Mouse (Mus musculus) stomach, embryonic 16.5 days (tissue): ENCODE results near the gene Lzts2. TPM values are rescaled to one million over a fixed set of nuclear protein-coding genes. Genes with fewer than 3 reads are reported as not detected.

Source experiments
- ATAC-seq: fragments of 200-750 bp; cut with Nextera tagmentation; 2 replicates; pipeline ENCODE4 v1.8.0; 2017; ENCODE audit warnings: moderate number of reproducible peaks, moderate TSS enrichment; ENCODE audit not compliant: insufficient read depth, low FRiP score
- H3K27ac ChIP-seq: fragments of 300-500 bp; sonication (generic); 2 replicates; pipeline ENCODE4 v1.5.1; 2014; ENCODE audit warnings: low read length
- H3K27me3 ChIP-seq: fragments of 300-500 bp; sonication (generic); 2 replicates; pipeline ENCODE4 v1.6.1; 2014; ENCODE audit warnings: low read length, control low read depth, mixed read lengths; ENCODE audit not compliant: control insufficient read depth, insufficient read depth
- H3K36me3 ChIP-seq: fragments of 300-500 bp; sonication (generic); 2 replicates; pipeline ENCODE4 v1.6.1; 2014; ENCODE audit warnings: low read length; ENCODE audit not compliant: control insufficient read depth, insufficient read depth
- H3K4me1 ChIP-seq: fragments of 300-500 bp; sonication (generic); 2 replicates; pipeline ENCODE4 v1.6.1; 2014; ENCODE audit warnings: low read length, control low read depth, mixed read lengths; ENCODE audit not compliant: control insufficient read depth, insufficient read depth
- H3K4me2 ChIP-seq: fragments of 300-500 bp; sonication (generic); 2 replicates; pipeline ENCODE4 v1.6.1; 2014; ENCODE audit warnings: low read depth, low read length, mixed read lengths
- H3K4me3 ChIP-seq: fragments of 300-500 bp; sonication (generic); replicated peaks from 2 replicates; pipeline ENCODE4 v1.5.1; 2014; ENCODE audit warnings: mild to moderate bottlenecking, low read length
- H3K9ac ChIP-seq: fragments of 300-500 bp; sonication (generic); 2 replicates; pipeline ENCODE4 v1.6.1; 2014; ENCODE audit warnings: low read length
- H3K9me3 ChIP-seq: fragments of 300-500 bp; sonication (generic); replicated peaks from 2 replicates; pipeline ENCODE4 v1.6.1; 2016; ENCODE audit warnings: low read length, control low read depth; ENCODE audit not compliant: control insufficient read depth
- WGBS: fragments of 180-500 bp; shearing (Covaris S2); extraction: QIAGEN DNeasy Blood & Tissue Kit; methylation state at CpG from one replicate; pipeline ENCODE4 v1.1.7; 2014; 5-methylcytosine and 5-hydroxymethylcytosine counted together
- polyA plus RNA-seq: library from polyadenylated mRNA; unstranded; fragments of >200 nt; fragmentation: Nextera tagmentation; extraction: Ambion mirVana; gene quantifications from 2 replicates; pipeline ENCODE4 v1.2.1, GENCODE M21; 2015

The Lzts2 gene
- polyA plus RNA-seq, 1 experiment from 2014 or later, result 36.0 TPM

DNA sequence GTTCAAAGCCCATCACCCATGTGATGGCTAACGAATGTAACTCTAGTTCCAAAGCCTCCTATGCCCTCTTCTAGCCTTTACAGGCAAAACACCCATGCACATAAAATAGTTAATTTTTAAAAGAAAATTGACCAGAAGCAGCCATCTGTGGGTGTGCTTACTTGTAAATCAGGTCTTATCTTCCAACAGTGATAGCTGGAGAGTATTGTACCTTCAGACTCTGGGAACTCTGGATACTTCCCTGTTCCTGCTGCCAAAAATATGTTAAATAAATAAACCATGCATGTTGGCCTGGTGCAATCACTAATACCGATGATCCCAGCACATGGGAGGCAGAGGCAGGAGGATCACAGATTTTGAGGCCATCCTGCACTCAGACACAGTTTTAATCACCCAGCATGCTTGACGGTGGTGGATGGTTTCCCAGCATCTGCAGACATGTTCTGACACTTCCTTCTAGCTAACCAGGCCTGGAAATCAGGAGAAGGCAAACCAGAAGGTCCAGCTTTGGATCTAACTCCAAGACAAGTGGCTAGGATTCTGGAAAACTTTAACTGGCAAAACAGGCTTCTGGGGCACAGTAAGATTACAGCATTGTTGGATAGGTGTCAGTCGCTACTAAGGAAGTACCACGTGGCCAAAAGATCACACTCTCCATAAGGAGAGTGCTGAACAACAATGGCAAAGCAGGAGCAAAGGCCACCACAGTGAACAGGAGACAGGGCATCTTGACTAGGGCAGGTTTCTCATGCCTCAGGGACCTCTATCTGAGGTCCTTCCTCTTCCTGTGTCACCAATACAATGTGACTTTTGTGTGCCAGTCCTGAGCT lies 28.8 kb upstream of the Lzts2 start:
- ATAC-seq, result no peak
- H3K4me3 ChIP-seq, result no peak overlapping the region
- H3K27me3 ChIP-seq, result no peaks in the 10 kb centered on the region
- H3K9ac ChIP-seq, result no peak overlapping the region
- WGBS, result 39% methylated on average over 5 of the region's 5 CpGs
- peak overlapping the region; percentile 31 for H3K27ac ChIP-seq
- no peaks in the 10 kb centered on the region for H3K9me3 ChIP-seq
- peaks cover 22% of the 10 kb centered on the region for H3K4me1 ChIP-seq
- H3K36me3 ChIP-seq, result peaks cover 4% of the 10 kb centered on the region; the same call in 1 of the 2 replicates
- no peak overlapping the region for H3K4me2 ChIP-seq

DNA sequence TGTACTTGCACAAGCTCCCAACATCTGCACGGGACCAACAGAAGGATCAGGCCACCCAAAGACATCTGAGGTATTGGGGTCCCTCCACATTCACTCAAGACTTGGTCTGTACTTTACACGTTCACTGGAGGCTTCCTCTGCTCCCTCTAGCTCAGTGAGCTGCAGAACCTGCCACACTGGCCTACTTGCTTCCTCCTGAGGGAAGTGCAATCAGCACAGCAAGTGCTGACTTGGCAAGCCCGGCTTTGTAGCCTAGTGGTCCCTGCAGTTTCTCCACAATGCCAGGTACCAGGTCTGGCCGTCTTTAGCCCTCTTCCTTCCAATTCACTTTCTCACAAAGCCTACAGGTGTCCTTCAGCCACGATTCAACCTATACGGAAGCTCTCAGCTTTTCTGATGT lies 27.2 kb upstream of the Lzts2 start:
- no peak for ATAC-seq
- H3K4me2 ChIP-seq, result no peak overlapping the region
- H3K36me3 ChIP-seq, result no peaks in the 10 kb centered on the region
- WGBS, result 69% methylated on average over 6 of the region's 6 CpGs
- no peak overlapping the region for H3K9ac ChIP-seq
- H3K27me3 ChIP-seq, result no peaks in the 10 kb centered on the region
- H3K4me3 ChIP-seq, result no peak overlapping the region
- H3K4me1 ChIP-seq, result peaks cover 33% of the 10 kb centered on the region
- H3K27ac ChIP-seq, result 0 out of 2 replicates have a peak overlapping the region, but pooled peaks have one; percentile 31
- no peaks in the 10 kb centered on the region for H3K9me3 ChIP-seq

- Histone ChIP-seq H3K27ac (no peak overlapping the region), H3K36me3 (no peaks in the 10 kb centered on the region), H3K4me2 (no peak overlapping the region), H3K4me1 (peaks cover 33% of the 10 kb centered on the region), H3K27me3 (no peaks in the 10 kb centered on the region), H3K4me3 (no peak overlapping the region), H3K9ac (no peak overlapping the region), H3K9me3 (no peaks in the 10 kb centered on the region)
- 54% methylated on average over 6 of the region's 6 CpGs for WGBS
- ATAC-seq, result no peak
These were observed 26.4 kb upstream of the Lzts2 start for GRCm38 (mm10) chr19:44987851-44988250.

DNA sequence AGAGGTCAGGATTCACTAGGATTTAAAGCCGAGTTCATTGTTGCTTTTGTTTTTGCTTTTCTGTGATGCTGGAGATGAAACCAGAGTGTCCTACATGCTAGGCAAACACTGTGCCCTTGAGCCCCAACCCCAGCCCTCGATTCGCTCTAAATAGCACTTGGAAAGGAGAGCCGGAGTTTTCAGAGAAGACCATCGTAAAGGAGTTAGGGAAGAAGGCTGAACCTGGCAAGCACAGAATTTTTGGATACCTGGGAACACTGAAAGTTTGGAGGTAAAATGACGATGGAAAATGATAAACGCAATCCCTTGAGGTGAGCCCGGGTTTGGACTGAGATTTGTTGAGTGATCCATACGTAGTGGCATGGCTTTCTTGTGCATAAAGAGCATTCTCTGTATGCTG lies 25.9 kb upstream of the Lzts2 start:
- Histone ChIP-seq H3K27ac (no peak overlapping the region), H3K36me3 (no peaks in the 10 kb centered on the region), H3K4me1 (peaks cover 33% of the 10 kb centered on the region), H3K27me3 (no peaks in the 10 kb centered on the region), H3K4me2 (peak overlapping the region; percentile 100), H3K9me3 (no peaks in the 10 kb centered on the region), H3K9ac (no peak overlapping the region; the same call in 1 of the 2 replicates), H3K4me3 (no peak overlapping the region; the same call in 1 of the 2 replicates)
- ATAC-seq, result no peak
- 25% methylated on average over 9 of the region's 9 CpGs for WGBS

- H3K27ac ChIP-seq, result peak within 1 kb of the TSS; percentile 58; the same call in 1 of the 2 replicates
- H3K36me3 ChIP-seq, result no peaks in the 10 kb centered on the region
- H3K9ac ChIP-seq, result peak within 1 kb of the TSS; percentile 86
- under 1% methylated on average over 48 of the region's 58 CpGs for WGBS
- peak; percentile 48; the same call in 1 of the 2 replicates for ATAC-seq
- H3K4me3 ChIP-seq, result peak within 1 kb of the TSS; percentile 73
- peaks cover 33% of the 10 kb centered on the region for H3K4me1 ChIP-seq
- no peaks in the 10 kb centered on the region for H3K27me3 ChIP-seq
- H3K9me3 ChIP-seq, result no peaks in the 10 kb centered on the region
- peak within 1 kb of the TSS; percentile 100 for H3K4me2 ChIP-seq
These were observed 25.2 kb upstream of the Lzts2 start, which contains the start of gene Sema4g for GRCm38 (mm10) chr19:44988831-44989566. Sema4g (plus strand) TSS chr19:44989101.

DNA sequence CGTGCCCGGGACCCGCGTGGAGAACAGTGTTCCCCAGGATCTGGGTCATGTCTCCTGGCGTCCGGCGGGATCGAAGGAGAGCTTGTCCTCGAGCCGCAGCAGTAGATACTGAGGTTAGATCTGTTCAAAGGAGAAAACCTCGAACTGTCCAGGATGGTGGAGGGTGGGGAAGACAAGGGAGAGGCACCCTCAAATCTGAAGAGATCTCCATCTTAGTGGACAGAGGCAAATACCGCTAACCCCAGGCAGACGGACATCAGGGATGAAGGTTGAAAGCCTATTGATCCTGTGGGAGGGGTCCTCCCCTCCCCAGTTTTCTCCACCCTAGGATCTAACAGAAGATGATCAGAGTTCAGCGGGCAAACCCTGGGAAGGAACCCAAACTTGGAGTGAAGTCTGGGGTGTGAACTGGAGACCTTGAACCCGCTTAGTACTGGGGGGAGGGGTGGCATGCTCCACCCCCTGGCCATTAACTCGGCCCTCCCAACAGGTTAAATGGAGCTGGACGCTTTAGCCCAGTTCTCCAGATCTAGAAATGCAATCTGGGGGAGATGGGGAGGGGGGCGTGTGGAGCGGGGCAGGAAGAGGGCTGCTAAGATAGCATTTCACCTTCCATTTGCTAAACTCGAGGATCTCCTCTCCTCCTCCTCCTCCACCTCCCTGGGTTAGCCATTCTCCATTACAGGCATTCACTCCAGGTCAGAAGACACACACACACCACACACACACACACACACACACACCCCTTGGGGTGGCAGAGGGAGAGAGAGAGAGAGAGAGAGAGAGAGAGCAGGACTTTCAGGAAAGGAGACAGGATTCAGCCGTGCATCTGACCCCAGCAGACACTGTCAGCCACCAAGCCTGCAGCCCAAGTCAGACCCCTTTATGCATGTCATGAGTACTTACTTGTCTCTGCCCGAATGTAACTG lies 24.4 kb upstream of the Lzts2 start:
- H3K27me3 ChIP-seq, result no peaks in the 10 kb centered on the region
- WGBS, result 6% methylated on average over 22 of the region's 22 CpGs
- peak overlapping the region; percentile 58; the same call in 1 of the 2 replicates for H3K27ac ChIP-seq
- H3K4me3 ChIP-seq, result peak overlapping the region; percentile 73
- no peaks in the 10 kb centered on the region for H3K36me3 ChIP-seq
- ATAC-seq, result peak; percentile 9; the same call in 1 of the 2 replicates
- peak overlapping the region; percentile 86 for H3K9ac ChIP-seq
- H3K4me1 ChIP-seq, result peaks cover 32% of the 10 kb centered on the region
- peak overlapping the region; percentile 100 for H3K4me2 ChIP-seq
- H3K9me3 ChIP-seq, result no peaks in the 10 kb centered on the region

- Histone ChIP-seq H3K27ac (peak overlapping the region; percentile 53; the same call in 1 of the 2 replicates), H3K9ac (peak overlapping the region; percentile 49)
These were observed 23.2 kb upstream of the Lzts2 start for GRCm38 (mm10) chr19:44991031-44991430.

DNA sequence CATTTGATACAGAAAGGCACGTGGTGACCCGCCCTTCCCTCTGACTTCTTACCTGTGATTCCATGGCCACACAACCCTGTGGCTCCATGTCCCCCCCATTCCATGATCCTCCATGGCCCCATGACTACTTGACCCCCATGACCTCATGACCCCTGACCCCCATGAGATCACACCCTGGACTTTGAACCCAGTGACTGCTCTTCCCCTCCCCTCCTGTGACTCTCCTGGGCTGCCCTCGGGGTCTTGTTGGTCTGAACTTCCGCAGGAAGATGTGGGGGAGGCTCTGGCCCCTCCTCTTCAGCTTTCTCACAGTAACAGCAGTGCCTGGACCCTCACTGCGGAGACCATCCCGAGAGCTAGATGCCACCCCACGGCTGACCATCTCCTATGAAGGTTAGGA lies 22.0 kb upstream of the Lzts2 start:
- Histone ChIP-seq H3K9ac (no peak overlapping the region), H3K4me3 (no peak overlapping the region), H3K27ac (no peak overlapping the region), H3K4me1 (peaks cover 25% of the 10 kb centered on the region), H3K27me3 (no peaks in the 10 kb centered on the region), H3K9me3 (no peaks in the 10 kb centered on the region), H3K36me3 (no peaks in the 10 kb centered on the region), H3K4me2 (no peak overlapping the region)
- WGBS, result 51% methylated on average over 7 of the region's 7 CpGs
- ATAC-seq, result no peak

More at GRCm38 (mm10) chr19:44991031-44991430, 23.2 kb upstream of the Lzts2 start:
- Histone ChIP-seq H3K27me3 (no peaks in the 10 kb centered on the region), H3K36me3 (no peaks in the 10 kb centered on the region), H3K4me2 (peak overlapping the region; percentile 100), H3K4me1 (peaks cover 30% of the 10 kb centered on the region), H3K9me3 (no peaks in the 10 kb centered on the region), H3K4me3 (peak overlapping the region; percentile 73)
- 60% methylated on average over 8 of the region's 8 CpGs for WGBS
- ATAC-seq, result peak; percentile 42
